Mouse (Mus musculus): ENCODE results near the gene Phf10. TPM values are rescaled to one million over a fixed set of nuclear protein-coding genes. Genes with fewer than 3 reads are reported as not detected.
"Not testable (repeated sequence)": the region's sequence is repeated elsewhere in the genome, so short reads cannot be mapped to it uniquely, and the experiment has no call there.

The Phf10 gene
- polyA plus RNA-seq, 1 experiment = 23.4 TPM

GRCm38 (mm10) chr17:14944551-14944950 lies 16.5 kb downstream of the Phf10 start:
- Histone ChIP-seq H3K27ac (ENCODE audit: insufficient read depth, low read depth, low read length) (no peak overlapping the region), H3K36me3 (ENCODE audit: control insufficient read depth, insufficient read depth, low read length) (no peaks in the 10 kb centered on the region; the same call in 1 of the 2 replicates), H3K27me3 (replicated peaks; ENCODE audit: control insufficient read depth, insufficient read depth, low read length) (no peaks in the 10 kb centered on the region), H3K4me1 (ENCODE audit: control insufficient read depth, insufficient read depth, low read length) (peaks cover 11% of the 10 kb centered on the region; the same call in 1 of the 2 replicates), H3K4me3 (ENCODE audit: insufficient read depth, low read depth, low read length) (no peak overlapping the region)
- 85% methylated on average over 1 of the region's 1 CpGs for WGBS
- TF ChIP-seq POLR2A (IDR thresholded peaks at IDR 0.05; ENCODE audit: low read depth, low read length) = no peak
- TF ChIP-seq CTCF (conservative IDR thresholded peaks at IDR 0.05; ENCODE audit: insufficient read depth, insufficient read length, low read depth, low read length) = no peak
- DNase-seq = no peak

DNA sequence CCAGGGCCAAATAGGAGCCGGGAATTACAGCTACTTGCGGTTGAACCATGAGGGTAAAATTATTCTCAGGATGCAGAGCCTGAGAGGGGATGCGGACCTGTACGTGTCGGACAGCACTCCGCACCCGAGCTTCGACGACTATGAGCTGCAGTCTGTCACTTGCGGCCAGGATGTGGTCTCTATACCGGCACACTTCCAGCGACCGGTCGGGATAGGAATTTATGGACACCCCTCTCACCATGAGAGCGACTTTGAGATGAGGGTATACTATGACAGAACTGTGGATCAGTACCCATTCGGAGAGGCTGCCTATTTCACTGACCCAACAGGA lies 17.4 kb downstream of the Phf10 start:
- WGBS = 10% methylated on average over 16 of the region's 16 CpGs
- H3K27me3 ChIP-seq (replicated peaks; ENCODE audit: control insufficient read depth, insufficient read depth, low read length) = no peaks in the 10 kb centered on the region

GRCm38 (mm10) chr17:14943009-14943728 lies 17.9 kb downstream of the Phf10 start, which contains the start of the genes Wdr27 and 1600012H06Rik:
Gene Wdr27, minus strand, starts transcription at chr17:14943158.
Gene 1600012H06Rik, plus strand, starts transcription at chr17:14943184.
- Histone ChIP-seq H3K27ac (ENCODE audit: insufficient read depth, low read depth, low read length) (peak within 1 kb of the TSS; percentile 69), H3K27me3 (replicated peaks; ENCODE audit: control insufficient read depth, insufficient read depth, low read length) (no peaks in the 10 kb centered on the region), H3K36me3 (ENCODE audit: control insufficient read depth, insufficient read depth, low read length) (no peaks in the 10 kb centered on the region; the same call in 1 of the 2 replicates), H3K4me3 (ENCODE audit: insufficient read depth, low read depth, low read length) (peak within 1 kb of the TSS; percentile 82), H3K4me1 (ENCODE audit: control insufficient read depth, insufficient read depth, low read length) (peaks cover 11% of the 10 kb centered on the region; the same call in 1 of the 2 replicates)
- TF ChIP-seq POLR2A (IDR thresholded peaks at IDR 0.05; ENCODE audit: low read depth, low read length) (peak; percentile 14), CTCF (conservative IDR thresholded peaks at IDR 0.05; ENCODE audit: insufficient read depth, insufficient read length, low read depth, low read length) (no peak)
- peak; percentile 99 for DNase-seq
- under 1% methylated on average over 54 of the region's 54 CpGs for WGBS

More for the DNA sequence above, 17.4 kb downstream of the Phf10 start:
- no peaks in the 10 kb centered on the region; the same call in 1 of the 2 replicates for H3K36me3 ChIP-seq (ENCODE audit: control insufficient read depth, insufficient read depth, low read length)
- peaks cover 11% of the 10 kb centered on the region; the same call in 1 of the 2 replicates for H3K4me1 ChIP-seq (ENCODE audit: control insufficient read depth, insufficient read depth, low read length)
- TF ChIP-seq CTCF (conservative IDR thresholded peaks at IDR 0.05; ENCODE audit: insufficient read depth, insufficient read length, low read depth, low read length) (no peak), POLR2A (IDR thresholded peaks at IDR 0.05; ENCODE audit: low read depth, low read length) (no peak)
- H3K4me3 ChIP-seq (ENCODE audit: insufficient read depth, low read depth, low read length) = peak overlapping the region; percentile 82
- DNase-seq = no peak
- H3K27ac ChIP-seq (ENCODE audit: insufficient read depth, low read depth, low read length) = no peak overlapping the region

DNA sequence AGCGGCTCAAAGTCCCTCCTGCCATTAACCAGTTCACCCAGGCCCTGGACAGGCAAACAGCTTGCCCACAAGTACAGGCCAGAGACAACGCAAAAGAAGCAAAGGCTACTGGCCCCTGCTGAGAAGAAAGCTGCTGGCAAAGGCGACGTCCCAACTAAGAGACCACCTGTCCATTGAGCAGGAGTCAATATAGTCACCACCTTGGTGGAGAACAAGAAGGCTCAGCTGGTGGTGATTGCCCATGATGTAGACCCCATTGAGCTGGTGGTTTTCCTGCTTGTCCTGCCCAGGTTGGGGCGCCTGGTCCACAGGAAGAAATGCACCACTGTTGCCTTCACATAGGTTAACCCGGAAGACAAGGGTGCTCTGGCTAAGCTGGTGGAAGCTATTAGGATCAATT lies 18.9 kb downstream of the Phf10 start:
- H3K27me3 ChIP-seq (replicated peaks; ENCODE audit: control insufficient read depth, insufficient read depth, low read length); H3K36me3 ChIP-seq (ENCODE audit: control insufficient read depth, insufficient read depth, low read length); DNase-seq; H3K27ac ChIP-seq (ENCODE audit: insufficient read depth, low read depth, low read length): not testable (repeated sequence)
- H3K4me1 ChIP-seq (ENCODE audit: control insufficient read depth, insufficient read depth, low read length) = peaks cover 11% of the 10 kb centered on the region; the same call in 1 of the 2 replicates
- 77% methylated on average over 6 of the region's 6 CpGs for WGBS
- peak overlapping the region; percentile 82 for H3K4me3 ChIP-seq (ENCODE audit: insufficient read depth, low read depth, low read length)

- Histone ChIP-seq H3K4me3 (ENCODE audit: insufficient read depth, low read depth, low read length) (no peak overlapping the region), H3K27ac (ENCODE audit: insufficient read depth, low read depth, low read length) (no peak overlapping the region), H3K4me1 (ENCODE audit: control insufficient read depth, insufficient read depth, low read length) (no peaks in the 10 kb centered on the region), H3K36me3 (ENCODE audit: control insufficient read depth, insufficient read depth, low read length) (no peaks in the 10 kb centered on the region), H3K27me3 (replicated peaks; ENCODE audit: control insufficient read depth, insufficient read depth, low read length) (no peaks in the 10 kb centered on the region)
- WGBS = 52% methylated on average over 5 of the region's 5 CpGs
- no peak for TF ChIP-seq CTCF (conservative IDR thresholded peaks at IDR 0.05; ENCODE audit: insufficient read depth, insufficient read length, low read depth, low read length)
- no peak for TF ChIP-seq POLR2A (IDR thresholded peaks at IDR 0.05; ENCODE audit: low read depth, low read length)
- DNase-seq = no peak
Observed at GRCm38 (mm10) chr17:14935841-14936605, 25.1 kb downstream of the Phf10 start.

GRCm38 (mm10) chr17:14935280-14935679 lies 25.8 kb downstream of the Phf10 start:
- H3K36me3 ChIP-seq (ENCODE audit: control insufficient read depth, insufficient read depth, low read length); H3K27ac ChIP-seq (ENCODE audit: insufficient read depth, low read depth, low read length); DNase-seq; H3K27me3 ChIP-seq (replicated peaks; ENCODE audit: control insufficient read depth, insufficient read depth, low read length); H3K4me1 ChIP-seq (ENCODE audit: control insufficient read depth, insufficient read depth, low read length); H3K4me3 ChIP-seq (ENCODE audit: insufficient read depth, low read depth, low read length): not testable (repeated sequence)
- WGBS = 70% methylated on average over 14 of the region's 14 CpGs

DNA sequence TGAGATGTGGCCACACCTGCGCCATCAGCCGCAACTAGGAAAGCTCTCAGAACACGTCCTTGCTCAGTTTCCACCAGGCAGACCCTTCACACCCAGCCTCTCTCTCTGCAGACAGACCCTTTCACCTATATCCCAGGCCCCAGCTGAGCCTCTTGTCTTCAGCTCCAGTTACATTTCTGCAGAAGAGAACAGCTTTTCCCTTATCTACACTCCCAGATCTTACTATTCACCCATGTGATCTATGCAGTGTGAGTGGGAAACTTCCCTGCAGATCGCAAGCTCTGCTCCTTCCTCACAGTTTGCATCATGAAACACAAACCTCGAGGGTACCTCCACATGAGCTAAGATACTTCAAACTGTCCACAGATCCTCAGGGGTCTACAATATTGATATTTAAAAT lies 29.6 kb downstream of the Phf10 start:
- Histone ChIP-seq H3K36me3 (ENCODE audit: control insufficient read depth, insufficient read depth, low read length) (no peaks in the 10 kb centered on the region), H3K27me3 (replicated peaks; ENCODE audit: control insufficient read depth, insufficient read depth, low read length) (no peaks in the 10 kb centered on the region), H3K4me1 (ENCODE audit: control insufficient read depth, insufficient read depth, low read length) (no peaks in the 10 kb centered on the region), H3K4me3 (ENCODE audit: insufficient read depth, low read depth, low read length) (no peak overlapping the region), H3K27ac (ENCODE audit: insufficient read depth, low read depth, low read length) (no peak overlapping the region)
- DNase-seq = no peak
- WGBS = 82% methylated on average over 5 of the region's 5 CpGs
- TF ChIP-seq POLR2A (IDR thresholded peaks at IDR 0.05; ENCODE audit: low read depth, low read length) (no peak), CTCF (conservative IDR thresholded peaks at IDR 0.05; ENCODE audit: insufficient read depth, insufficient read length, low read depth, low read length) (no peak)
